8 mouse cellular contexts compared by ENCODE assay signal in genomic region chr6:115252099-115252873, GRCm38 (mm10). TPM values are rescaled to one million over a fixed set of nuclear protein-coding genes. Genes with fewer than 3 reads are reported as not detected.
DNase-seq lines count a peak whose midpoint lies in the region; ATAC-seq and TF ChIP-seq lines count a peak whose summit lies in the region.

TSS of gene Timp4 (minus strand) at chr6:115252205.

- H3K9ac ChIP-seq in neural tube, embryonic 13.5 days = 0 out of 2 replicates have a peak within 1 kb of the TSS, but pooled peaks have one; percentile 60

- WGBS in neural tube, embryonic 13.5 days = 21% methylated on average over 8 of the region's 10 CpGs

- no peaks in the 10 kb centered on the region for H3K9me3 ChIP-seq in neural tube, embryonic 13.5 days

- H3K36me3 ChIP-seq in neural tube, embryonic 13.5 days = no peaks in the 10 kb centered on the region

- ATAC-seq in neural tube, embryonic 13.5 days (ENCODE audit: low read depth) = peak; percentile 87; the same call in 1 of the 2 replicates

- H3K4me2 ChIP-seq in neural tube, embryonic 13.5 days = peak within 1 kb of the TSS; percentile 49

- intact Hi-C loops in gastrocnemius, adult 2 months (cut with DNase I) = no loop called here
- intact Hi-C loops in gastrocnemius, postnatal 14 days (cut with DNase I; ENCODE audit: low total_unique reads) = no loop called here

- peaks cover 13% of the 10 kb centered on the region for H3K4me1 ChIP-seq in neural tube, embryonic 13.5 days (replicated peaks)

- TF ChIP-seq CTCF in gastrocnemius, adult 2 months (IDR thresholded peaks at IDR 0.05) = no peak

- H3K4me3 ChIP-seq in gastrocnemius, adult 2 months = peak within 1 kb of the TSS; percentile 71
- H3K4me3 ChIP-seq in neural tube, embryonic 13.5 days = peak within 1 kb of the TSS; percentile 16

- H3K27me3 ChIP-seq in neural tube, embryonic 13.5 days = no peaks in the 10 kb centered on the region

- H3K27ac ChIP-seq in gastrocnemius, adult 2 months = peak within 1 kb of the TSS; percentile 88
- peak within 1 kb of the TSS; percentile 76 for H3K27ac ChIP-seq in neural tube, embryonic 13.5 days (replicated peaks)

- DNase-seq in gastrocnemius, adult 2 months = no peak
- no peak for DNase-seq in gastrocnemius, postnatal 10 days
- peak; percentile 20 for DNase-seq in Muller cell, postnatal 12 days (ENCODE audit: inconsistent ontology term)
- DNase-seq in gastrocnemius, postnatal 14 days = no peak
- peak in 1 of 2 experiments; percentile 57 for DNase-seq in layer of hippocampus, postnatal 14 days (ENCODE audit: low spot score in 2 of 2)
- no peak for DNase-seq in c-Kit-positive CD71-positive TER-119-positive erythroid progenitor cells, embryonic 14.5 days (ENCODE audit: low spot score)
- DNase-seq in cerebellum, postnatal 36 days = no peak

RNA-seq across cellular contexts. Expression of gene Timp4, which starts in this region (rescaled TPM):
- total RNA-seq in gastrocnemius, adult 2 months (2021) = 10 to 100 TPM; 20.7 to 23.0 TPM
- total RNA-seq in gastrocnemius, postnatal 10 days (2021) = 1 to 10 TPM; 2.0 to 7.1 TPM
- total RNA-seq in gastrocnemius, postnatal 14 days (2021) = 10 to 100 TPM; 11.1 to 25.9 TPM
- total RNA-seq in layer of hippocampus, postnatal 14 days (2021) = 10 to 100 TPM; 25.2 to 34.6 TPM
- 7.0 and 9.1 TPM in 2 replicates for polyA plus RNA-seq in neural tube, embryonic 13.5 days (2015; fragmentation: Nextera tagmentation; extraction: Ambion mirVana)
